Mouse (Mus musculus) intestine, embryonic 14.5 days (tissue): ENCODE results near the gene Prr15l. TPM values are rescaled to one million over a fixed set of nuclear protein-coding genes. Genes with fewer than 3 reads are reported as not detected.

Experiments used
- ATAC-seq: fragments of 200-750 bp; cut with Nextera tagmentation; replicated peaks from 2 replicates; pipeline ENCODE4 v1.8.0; 2017; ENCODE audit warnings: low read depth, moderate number of reproducible peaks, moderate TSS enrichment, moderate library complexity; ENCODE audit not compliant: low FRiP score, low TSS enrichment
- DNase-seq: peaks from one replicate; pipeline ENCODE4 v3.0.0-alpha.2; 2018; ENCODE audit warnings: low spot score
- H3K27ac ChIP-seq: fragments of 300-500 bp; sonication (generic); 2 replicates; pipeline ENCODE4 v1.5.1; 2014; ENCODE audit warnings: low read depth, mild to moderate bottlenecking, control low read depth
- H3K27me3 ChIP-seq: fragments of 300-500 bp; sonication (generic); replicated peaks from 2 replicates; pipeline ENCODE4 v1.6.1; 2014; ENCODE audit warnings: low read length, control low read depth; ENCODE audit not compliant: control insufficient read depth, insufficient read depth
- H3K36me3 ChIP-seq: fragments of 300-500 bp; sonication (generic); 2 replicates; pipeline ENCODE4 v1.6.1; 2014; ENCODE audit warnings: low read length, control low read depth; ENCODE audit not compliant: control insufficient read depth, insufficient read depth
- H3K4me1 ChIP-seq: fragments of 300-500 bp; sonication (generic); replicated peaks from 2 replicates; pipeline ENCODE4 v1.6.1; 2014; ENCODE audit warnings: low read length, control low read depth, mixed read lengths; ENCODE audit not compliant: control insufficient read depth, insufficient read depth
- H3K4me2 ChIP-seq: fragments of 300-500 bp; sonication (generic); 2 replicates; pipeline ENCODE4 v1.6.1; 2014; ENCODE audit warnings: low read length
- H3K4me3 ChIP-seq: fragments of 300-500 bp; sonication (generic); 2 replicates; pipeline ENCODE4 v1.5.1; 2014; ENCODE audit warnings: low read depth, low read length, control low read depth, mixed read lengths
- H3K9ac ChIP-seq: fragments of 300-500 bp; sonication (generic); 2 replicates; pipeline ENCODE4 v1.6.1; 2014; ENCODE audit warnings: mild to moderate bottlenecking, low read length
- H3K9me3 ChIP-seq: fragments of 300-500 bp; sonication (generic); 2 replicates; pipeline ENCODE4 v1.6.1; 2016; ENCODE audit warnings: low read length, control low read depth; ENCODE audit not compliant: control insufficient read depth
- WGBS: fragments of 180-500 bp; shearing (Covaris S2); extraction: QIAGEN DNeasy Blood & Tissue Kit; methylation state at CpG from one replicate; pipeline ENCODE4 v1.1.7; 2014; 5-methylcytosine and 5-hydroxymethylcytosine counted together
- polyA plus RNA-seq: library from polyadenylated mRNA; unstranded; fragments of >200 nt; fragmentation: Nextera tagmentation; extraction: Ambion mirVana; gene quantifications from 2 replicates; pipeline ENCODE4 v1.2.1, GENCODE M21; 2014

Prr15l gene
- polyA plus RNA-seq, 1 experiment from 2014 or later, result 62.5 TPM

GRCm38 (mm10) chr11:96967544-96968269 lies 39.8 kb downstream of the Prr15l start:
- no peak overlapping the region for H3K4me2 ChIP-seq
- H3K4me1 ChIP-seq, result peaks cover 26% of the 10 kb centered on the region
- no peaks in the 10 kb centered on the region for H3K27me3 ChIP-seq
- no peak overlapping the region for H3K4me3 ChIP-seq
- no peak for ATAC-seq
- DNase-seq, result no peak
- H3K9ac ChIP-seq, result no peak overlapping the region
- H3K36me3 ChIP-seq, result peaks cover 6% of the 10 kb centered on the region
- H3K9me3 ChIP-seq, result no peaks in the 10 kb centered on the region
- no peak overlapping the region for H3K27ac ChIP-seq
- WGBS, result 78% methylated on average over 11 of the region's 11 CpGs

- H3K27ac ChIP-seq, result peak overlapping the region; percentile 68; the same call in 1 of the 2 replicates
- WGBS, result 46% methylated on average over 6 of the region's 6 CpGs
- no peak overlapping the region for H3K4me3 ChIP-seq
- ATAC-seq (no peak), DNase-seq (no peak)
- H3K4me2 ChIP-seq, result peak overlapping the region; percentile 15; the same call in 1 of the 2 replicates
- H3K4me1 ChIP-seq, result peaks cover 25% of the 10 kb centered on the region
- no peaks in the 10 kb centered on the region for H3K9me3 ChIP-seq
- no peaks in the 10 kb centered on the region for H3K27me3 ChIP-seq
- H3K9ac ChIP-seq, result no peak overlapping the region
- H3K36me3 ChIP-seq, result no peaks in the 10 kb centered on the region
Measured at GRCm38 (mm10) chr11:96968476-96968875, 40.6 kb downstream of the Prr15l start.

GRCm38 (mm10) chr11:96969280-96969722 lies 41.4 kb downstream of the Prr15l start:
- no peak for ATAC-seq
- Histone ChIP-seq H3K9ac (no peak overlapping the region; the same call in 1 of the 2 replicates), H3K4me2 (no peak overlapping the region)

GRCm38 (mm10) chr11:96969746-96970145 lies 41.8 kb downstream of the Prr15l start:
- Histone ChIP-seq H3K4me1 (peaks cover 23% of the 10 kb centered on the region), H3K27me3 (no peaks in the 10 kb centered on the region), H3K27ac (peak overlapping the region; percentile 68), H3K9me3 (no peaks in the 10 kb centered on the region), H3K9ac (no peak overlapping the region; the same call in 1 of the 2 replicates), H3K36me3 (no peaks in the 10 kb centered on the region), H3K4me2 (no peak overlapping the region), H3K4me3 (no peak overlapping the region)
- no peak for ATAC-seq
- 69% methylated on average over 1 of the region's 1 CpGs for WGBS
- DNase-seq, result no peak

More at GRCm38 (mm10) chr11:96969280-96969722, 41.4 kb downstream of the Prr15l start:
- H3K4me1 ChIP-seq, result peaks cover 23% of the 10 kb centered on the region
- peak overlapping the region; percentile 68 for H3K27ac ChIP-seq
- WGBS, result 62% methylated on average over 5 of the region's 5 CpGs
- H3K4me3 ChIP-seq, result no peak overlapping the region
- H3K27me3 ChIP-seq, result no peaks in the 10 kb centered on the region
- H3K9me3 ChIP-seq, result no peaks in the 10 kb centered on the region
- H3K36me3 ChIP-seq, result no peaks in the 10 kb centered on the region
- no peak for DNase-seq

- no peaks in the 10 kb centered on the region for H3K9me3 ChIP-seq
- H3K4me2 ChIP-seq, result no peak overlapping the region
- H3K27ac ChIP-seq, result peak overlapping the region; percentile 68; the same call in 1 of the 2 replicates
- peaks cover 23% of the 10 kb centered on the region for H3K4me1 ChIP-seq
- ATAC-seq, result no peak
- no peak overlapping the region for H3K4me3 ChIP-seq
- no peaks in the 10 kb centered on the region for H3K27me3 ChIP-seq
- H3K36me3 ChIP-seq, result no peaks in the 10 kb centered on the region
- no peak overlapping the region for H3K9ac ChIP-seq
- no peak for DNase-seq
- WGBS, result 57% methylated on average over 3 of the region's 3 CpGs
Measured at GRCm38 (mm10) chr11:96970341-96970740, 42.4 kb downstream of the Prr15l start.

- no peak for DNase-seq
- Histone ChIP-seq H3K27ac (no peak overlapping the region), H3K4me1 (peaks cover 32% of the 10 kb centered on the region), H3K9ac (no peak overlapping the region), H3K4me2 (no peak overlapping the region), H3K9me3 (no peaks in the 10 kb centered on the region), H3K36me3 (no peaks in the 10 kb centered on the region), H3K27me3 (no peaks in the 10 kb centered on the region), H3K4me3 (no peak overlapping the region)
- ATAC-seq, result no peak
- 80% methylated on average over 5 of the region's 5 CpGs for WGBS
Measured at GRCm38 (mm10) chr11:96972906-96973305, 45.0 kb downstream of the Prr15l start.

GRCm38 (mm10) chr11:96973426-96973964 lies 45.6 kb downstream of the Prr15l start:
- no peak overlapping the region for H3K4me2 ChIP-seq
- 92% methylated on average over 5 of the region's 5 CpGs for WGBS
- no peak overlapping the region for H3K27ac ChIP-seq
- H3K9ac ChIP-seq, result no peak overlapping the region
- peaks cover 33% of the 10 kb centered on the region for H3K4me1 ChIP-seq
- DNase-seq (no peak), ATAC-seq (no peak)
- H3K36me3 ChIP-seq, result no peaks in the 10 kb centered on the region
- H3K4me3 ChIP-seq, result no peak overlapping the region
- H3K9me3 ChIP-seq, result no peaks in the 10 kb centered on the region
- H3K27me3 ChIP-seq, result no peaks in the 10 kb centered on the region

- DNase-seq (no peak), ATAC-seq (no peak)
- Histone ChIP-seq H3K9ac (no peak overlapping the region), H3K4me1 (peaks cover 22% of the 10 kb centered on the region), H3K27ac (no peak overlapping the region), H3K9me3 (no peaks in the 10 kb centered on the region), H3K27me3 (no peaks in the 10 kb centered on the region), H3K4me3 (no peak overlapping the region), H3K36me3 (no peaks in the 10 kb centered on the region), H3K4me2 (no peak overlapping the region)
- WGBS, result 84% methylated on average over 5 of the region's 5 CpGs
Measured at GRCm38 (mm10) chr11:96974813-96975212, 46.9 kb downstream of the Prr15l start.
